Mouse (Mus musculus) left cerebral cortex, postnatal 25 days (tissue): ENCODE data around the gene Lonrf3. TPM values are rescaled to one million over a fixed set of nuclear protein-coding genes. Genes with fewer than 3 reads are reported as not detected.

ENCODE experiments used
- DNase-seq, 2 experiments: peaks; one replicate each; pipeline ENCODE4 v3.0.0; 2022; ENCODE audit warnings: low spot score in 2 of 2, mixed read lengths in 1 of 2
- intact Hi-C: fragments of 180-260 bp; cut with DNase I; formaldehyde crosslinking; loops from one replicate; pipeline ENCODE4 v1.15.1; 2025
- microRNA-seq, 2 experiments: library from miRNA; unstranded; fragments of <30 nt; microRNA quantifications; one replicate each; pipeline ENCODE4 v1.2.0; 2022
- total RNA-seq, 2 experiments: library from RNA; stranded (reverse); gene quantifications; 2 replicates each; pipeline ENCODE4 v1.2.3; 2021

The Lonrf3 gene
- total RNA-seq, result 10 to 100 TPM; 12.3 to 13.9 TPM

GRCm38 (mm10) chrX:36328271-36329039 lies at the start of gene Lonrf3:
Gene Lonrf3 (plus strand): TSS chrX:36328353.
- intact Hi-C loops, result loop anchor here (5.0 kb wide), 2 partner anchors 64 to 101 kb away; no protein-coding TSS in a partner anchor
- peak; percentile 75 to 82 for DNase-seq

GRCm38 (mm10) chrX:36278750-36279149 lies 49.4 kb upstream of the Lonrf3 start:
- intact Hi-C loops, result no loop called here
- no peak for DNase-seq

GRCm38 (mm10) chrX:36311420-36311819 lies 16.7 kb upstream of the Lonrf3 start:
- intact Hi-C loops, result loop anchor here (5.0 kb wide), 1 partner anchor 81 kb away; no protein-coding TSS in a partner anchor
- DNase-seq, result peak; percentile 28 to 91

DNA sequence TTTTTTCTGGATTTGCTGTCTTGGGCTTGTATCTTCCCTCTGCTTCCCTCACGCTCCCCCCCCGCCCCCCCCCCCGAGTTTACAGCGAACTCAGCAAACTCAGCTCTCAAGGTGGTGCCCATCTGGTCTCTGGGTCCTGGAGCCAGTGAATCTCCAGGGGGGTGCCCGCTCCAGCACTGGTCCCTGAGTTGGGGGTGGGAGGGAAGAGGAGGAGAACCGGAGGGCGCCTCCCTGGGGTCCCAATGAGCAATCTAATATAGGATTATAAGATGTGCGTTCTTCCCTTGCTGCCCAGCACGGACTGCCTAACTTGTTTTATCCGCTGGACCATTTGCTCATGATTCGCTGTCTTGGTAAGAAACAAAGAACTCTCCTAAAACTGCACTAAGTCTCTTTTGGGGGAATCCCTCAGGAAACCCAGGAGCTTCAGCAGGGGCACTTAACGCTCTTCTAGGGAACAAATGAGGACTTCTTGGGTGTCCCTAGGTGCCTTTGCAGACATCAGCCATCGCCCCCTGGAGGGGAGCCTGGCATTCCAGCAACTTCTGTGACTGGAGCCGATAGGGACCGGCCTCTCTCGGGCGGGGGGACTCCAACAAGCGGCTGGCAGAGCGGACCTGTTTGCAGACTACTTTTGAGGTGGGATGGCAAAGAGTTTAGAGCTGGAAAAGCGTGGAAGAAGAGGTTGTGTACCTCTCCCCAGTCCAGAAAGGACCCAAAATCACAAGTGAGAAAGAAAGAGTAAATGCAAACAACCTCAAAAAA lies 480 bp upstream of the Lonrf3 start:
- intact Hi-C loops, result loop anchor here (5.0 kb wide), 2 partner anchors 65 to 100 kb away; no protein-coding TSS in a partner anchor
- DNase-seq, result no peak

DNA sequence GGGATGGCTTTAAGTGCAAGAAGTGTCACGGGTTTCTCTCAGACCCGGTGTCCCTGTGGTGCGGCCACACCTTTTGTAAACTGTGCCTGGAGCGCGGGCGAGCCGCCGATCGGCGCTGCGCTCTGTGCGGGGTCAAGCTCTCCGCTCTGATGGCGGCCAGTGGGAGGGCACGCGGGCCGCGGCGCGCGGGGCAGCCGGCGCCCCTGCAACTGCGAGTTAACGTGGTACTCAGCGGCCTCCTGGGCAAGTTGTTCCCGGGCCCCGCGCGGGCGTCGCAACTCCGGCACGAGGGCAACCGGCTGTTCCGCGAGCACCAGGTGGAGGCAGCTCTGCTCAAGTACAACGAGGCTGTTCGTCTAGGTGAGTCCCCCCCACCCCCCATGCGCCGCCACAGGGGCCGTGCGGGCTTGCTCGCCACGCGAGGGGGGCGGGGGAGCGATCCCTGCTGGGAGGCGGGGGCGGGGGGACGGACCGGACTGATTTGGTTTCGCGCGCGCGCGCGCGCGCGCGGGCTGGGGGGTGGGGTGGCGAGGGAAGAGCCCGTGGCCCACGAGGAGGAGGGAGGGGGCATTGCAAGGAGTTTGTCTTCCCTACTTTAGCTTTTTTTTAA lies 992 bp downstream of the Lonrf3 start:
- intact Hi-C loops, result loop anchor here (5.0 kb wide), 2 partner anchors 63 to 102 kb away; no protein-coding TSS in a partner anchor
- peak in 1 of 2 experiments; percentile 8 for DNase-seq

- intact Hi-C loops, result loop anchor here (5.0 kb wide), 2 partner anchors 62 to 103 kb away; no protein-coding TSS in a partner anchor
- DNase-seq, result peak; percentile 4 to 14
Observed at GRCm38 (mm10) chrX:36329849-36330411, 1.8 kb downstream of the Lonrf3 start.

DNA sequence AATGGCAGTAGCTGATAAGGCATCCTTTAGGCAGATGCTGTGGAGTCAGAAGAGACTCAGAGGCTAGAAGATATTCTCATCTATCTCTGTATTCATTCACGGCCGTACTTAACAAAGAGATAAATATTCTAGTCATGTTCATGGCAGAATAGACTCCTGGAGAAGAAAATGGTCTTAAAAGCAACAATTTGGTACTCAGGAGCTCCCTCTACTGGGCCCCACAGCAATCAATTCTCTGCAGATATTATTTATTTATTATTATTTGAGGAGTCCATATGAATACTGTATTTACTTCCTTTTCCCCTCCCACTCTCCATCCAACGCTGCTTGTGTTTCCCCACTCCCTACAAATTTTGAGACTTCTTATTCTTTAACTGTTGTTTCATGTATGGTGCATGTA lies 24.3 kb downstream of the Lonrf3 start:
- DNase-seq, result peak; percentile 4 to 13
- intact Hi-C loops, result loop anchor here (1.0 kb wide), 1 partner anchor 126 kb away; no protein-coding TSS in a partner anchor

DNA sequence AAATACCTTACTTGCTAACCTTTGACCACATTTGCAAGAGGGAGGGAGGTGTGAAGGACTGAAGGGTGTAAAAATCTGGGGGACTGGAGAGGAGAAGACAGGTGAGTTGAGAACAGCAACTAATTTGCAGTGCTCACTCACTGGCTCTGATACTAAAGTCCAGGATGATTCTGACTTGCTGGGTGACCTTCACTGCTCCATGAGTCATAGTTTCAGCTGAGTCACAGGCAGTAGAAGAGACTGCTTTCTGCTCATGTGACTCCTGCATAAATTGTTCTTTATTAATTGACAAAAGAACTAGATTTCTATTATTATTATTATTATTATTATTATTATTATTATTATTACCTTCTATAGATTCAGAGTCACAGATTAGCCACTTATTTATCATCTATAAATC lies 57.2 kb downstream of the Lonrf3 start:
- no peak for DNase-seq
- intact Hi-C loops, result no loop called here

- intact Hi-C loops, result loop anchor here (5.0 kb wide), 2 partner anchors 63 to 78 kb away; partner anchors contain the start of gene Lonrf3
- DNase-seq, result peak; percentile 36 to 85
Observed at GRCm38 (mm10) chrX:36389971-36390370, 61.8 kb downstream of the Lonrf3 start.

- DNase-seq, result no peak
- intact Hi-C loops, result loop anchor here (5.0 kb wide), 2 partner anchors 63 to 78 kb away; partner anchors contain the start of gene Lonrf3
Observed at GRCm38 (mm10) chrX:36390503-36390902, 62.4 kb downstream of the Lonrf3 start.

- DNase-seq, result peak; percentile 19 to 63
- intact Hi-C loops, result loop anchor here (1.0 to 5.0 kb wide), 3 partner anchors 65 to 166 kb away; partner anchors contain the start of gene Lonrf3
Observed at GRCm38 (mm10) chrX:36392672-36393071, 64.5 kb downstream of the Lonrf3 start.

- intact Hi-C loops, result loop anchor here (1.0 to 5.0 kb wide), 3 partner anchors 66 to 167 kb away; partner anchors contain the start of gene Lonrf3
- DNase-seq, result peak; percentile 3 to 17
Observed at GRCm38 (mm10) chrX:36393279-36393678, 65.1 kb downstream of the Lonrf3 start.

GRCm38 (mm10) chrX:36400980-36401379 lies 72.8 kb downstream of the Lonrf3 start, which contains the start of gene Gm6268:
Gene Gm6268 (plus strand): TSS chrX:36401280.
- DNase-seq, result no peak
- intact Hi-C loops, result no loop called here

DNA sequence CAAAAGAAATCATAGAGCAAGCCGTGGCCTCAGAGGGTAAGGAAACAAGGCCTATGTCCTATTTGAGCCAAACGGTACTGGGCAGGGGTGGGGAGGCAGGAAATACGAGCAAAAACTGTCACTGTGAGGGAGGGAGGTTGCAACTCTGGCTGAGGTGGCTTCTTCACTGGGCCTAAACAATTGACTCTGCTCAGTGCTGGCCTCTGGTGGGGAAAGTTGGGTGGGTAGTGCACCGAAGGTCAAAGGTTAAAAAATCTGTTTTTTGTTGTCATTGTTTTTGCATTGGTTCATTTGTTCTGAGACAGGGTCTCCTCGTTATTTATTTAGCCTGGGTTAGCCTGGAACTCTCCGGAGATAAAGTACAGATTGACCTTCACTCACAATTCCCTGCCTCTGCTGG lies 74.2 kb downstream of the Lonrf3 start:
- intact Hi-C loops, result no loop called here
- DNase-seq, result no peak

Small RNA genes within 50 kb of the gene (microRNA-seq; reads per million reads assigned to microRNA genes)
- gene Gm44485, result 0 reads per million in 2 experiments

Other genes starting within 250 kb of the Lonrf3 start
- gene Il13ra1, start 216.2 kb upstream of the Lonrf3 start, total RNA-seq, result 1 to 10 TPM; 4.0 to 4.8 TPM
- 10 to 100 TPM; 57.8 to 70.7 TPM for gene Zcchc12, start 132.4 kb upstream of the Lonrf3 start, total RNA-seq
- gene Gm6268, start 72.9 kb downstream of the Lonrf3 start, total RNA-seq, result not detected
- gene Gm14569, start 163.5 kb downstream of the Lonrf3 start, total RNA-seq, result under 1 TPM in 1 of 2 experiments, not detected in 1; 0.53 TPM